Mouse (Mus musculus): ENCODE data around the gene Fam234b.

DNA sequence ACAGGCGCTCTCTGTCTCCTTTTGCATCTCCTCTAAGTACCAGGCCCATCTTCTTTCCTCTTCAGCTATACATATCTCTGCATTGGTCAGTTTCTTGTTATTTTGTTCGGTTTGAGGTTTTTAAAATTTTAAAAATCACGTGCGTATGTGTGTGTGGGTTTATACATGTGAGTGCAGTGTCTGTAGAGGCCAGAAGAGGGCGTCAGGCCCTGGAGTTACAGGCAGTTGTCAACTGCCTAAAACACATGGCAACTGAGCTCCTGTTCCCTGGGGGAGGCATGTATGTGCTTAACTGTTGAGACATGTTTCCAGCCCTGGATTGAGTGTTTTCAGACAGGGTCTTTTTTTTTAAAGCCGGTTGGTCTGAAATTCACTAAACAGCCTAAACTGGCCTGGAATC is 4.9 kb downstream of the Fam234b start:
- TF ChIP-seq USF1 (IDR thresholded peaks at IDR 0.05; ENCODE audit: low read depth) (no peak), SRF (IDR thresholded peaks at IDR 0.05; ENCODE audit: control insufficient read depth, insufficient read length, low read depth) (no peak), E2F4 (IDR thresholded peaks at IDR 0.05; ENCODE audit: insufficient read depth) (no peak), POLR2A (IDR thresholded peaks at IDR 0.05; ENCODE audit: insufficient read length, low read depth) (no peak), CEBPB (IDR thresholded peaks at IDR 0.05; ENCODE audit: insufficient read depth, poor library complexity, severe bottlenecking) (no peak), MAX (IDR thresholded peaks at IDR 0.05; ENCODE audit: low read depth) (no peak), TCF12 (IDR thresholded peaks at IDR 0.05; ENCODE audit: insufficient read depth, poor library complexity, severe bottlenecking) (no peak), MYOG (IDR thresholded peaks at IDR 0.05; ENCODE audit: control insufficient read depth in 1 of 3, insufficient read depth in 1 of 3, insufficient read length in 2 of 3, low read depth in 2 of 3) (no peak), MYOD1 (IDR thresholded peaks at IDR 0.05; ENCODE audit: control insufficient read depth in 1 of 3, insufficient read length in 2 of 3, low read depth in 2 of 3) (no peak)

Data from myocyte (in vitro differentiated cells).